Mouse (Mus musculus): ENCODE measurements at regions not wholly inside any gene's neighbourhood (a gene's known extent, or its start where the extent isn't known, plus 50 kb on each side); places are given as distances from the start of the nearest gene placed in this dataset.

GRCm38 (mm10) chrX:12839406-12840159 is 77.7 kb upstream of the Med14 start:
- peak; percentile 90 for ATAC-seq (replicated peaks; ENCODE audit: poor library complexity)

- ATAC-seq (replicated peaks; ENCODE audit: poor library complexity), result 0 out of 2 replicates have a peak, but pooled peaks have one; percentile 37
Measured at GRCm38 (mm10) chrX:12837821-12838220, 75.9 kb upstream of the Med14 start.

- ATAC-seq (replicated peaks; ENCODE audit: poor library complexity), result no peak
Measured at GRCm38 (mm10) chrX:12834681-12835080, 72.8 kb upstream of the Med14 start.

- peak; percentile 83 for ATAC-seq (replicated peaks; ENCODE audit: poor library complexity)
Measured at GRCm38 (mm10) chrX:12832709-12833108, 70.8 kb upstream of the Med14 start.

GRCm38 (mm10) chrX:12829165-12829564 is 67.3 kb upstream of the Med14 start:
- no peak for ATAC-seq (replicated peaks; ENCODE audit: poor library complexity)

GRCm38 (mm10) chrX:12827299-12827872 is 65.5 kb upstream of the Med14 start:
- ATAC-seq (replicated peaks; ENCODE audit: poor library complexity), result peak; percentile 54

- ATAC-seq (replicated peaks; ENCODE audit: poor library complexity), result no peak
Measured at GRCm38 (mm10) chrX:12826646-12827045, 64.8 kb upstream of the Med14 start.

GRCm38 (mm10) chrX:12825262-12825661 is 63.4 kb upstream of the Med14 start:
- peak; percentile 51 for ATAC-seq (replicated peaks; ENCODE audit: poor library complexity)

- ATAC-seq (replicated peaks; ENCODE audit: poor library complexity), result peak; percentile 70
Measured at GRCm38 (mm10) chrX:12824497-12824896, 62.6 kb upstream of the Med14 start.

GRCm38 (mm10) chrX:12822777-12823176 is 60.9 kb upstream of the Med14 start:
- ATAC-seq (replicated peaks; ENCODE audit: poor library complexity), result no peak

- ATAC-seq (replicated peaks; ENCODE audit: poor library complexity), result peak; percentile 99
Measured at GRCm38 (mm10) chrX:12813083-12813660, 51.3 kb upstream of the Med14 start.
